8 mouse cellular contexts compared by ENCODE assay signal in the genomic region with DNA sequence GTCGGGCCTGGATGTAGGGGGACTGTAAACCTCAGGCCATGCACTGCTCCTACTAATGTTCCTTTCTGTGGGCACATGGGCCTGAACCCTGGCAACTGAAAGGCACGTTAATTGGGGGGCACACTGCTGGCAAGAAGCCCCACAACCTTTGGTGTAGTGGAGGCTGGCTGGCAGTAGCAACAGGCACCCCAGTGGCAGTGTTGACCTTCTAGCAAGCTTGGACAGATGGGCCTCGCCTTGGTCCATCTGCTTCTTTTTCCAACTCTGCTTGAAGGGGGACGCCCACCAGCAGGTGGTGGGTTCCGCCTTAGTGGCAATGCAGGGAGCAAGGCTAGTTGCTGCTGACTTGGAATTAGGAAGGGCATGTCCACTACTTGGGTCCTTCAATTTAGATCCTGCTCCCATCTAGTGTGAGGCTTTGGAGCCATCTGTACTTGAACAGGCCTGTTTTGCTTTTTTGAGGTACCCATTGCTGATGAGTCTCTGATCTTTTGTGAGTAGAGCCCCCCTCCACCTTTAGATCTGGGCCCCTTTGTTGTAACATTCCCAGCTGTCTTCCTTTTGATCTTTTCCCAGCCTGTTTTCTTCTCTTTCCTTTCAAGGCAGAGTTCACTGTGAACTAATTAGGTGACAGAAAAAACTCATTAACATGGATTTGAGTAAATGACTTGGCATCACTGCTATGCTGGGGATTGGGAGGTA. TPM values are rescaled to one million over a fixed set of nuclear protein-coding genes. Genes with fewer than 3 reads are reported as not detected.
DNase-seq lines count a peak whose midpoint lies in the region; ATAC-seq and TF ChIP-seq lines count a peak whose summit lies in the region.

No protein-coding gene starts in this region.

- H3K36me3 ChIP-seq in heart, adult 2 months (ENCODE audit: control insufficient read depth, insufficient read depth, low read length), result no peaks in the 10 kb centered on the region
- H3K36me3 ChIP-seq in thymus, adult 2 months (ENCODE audit: control insufficient read depth, insufficient read depth, low read length), result no peaks in the 10 kb centered on the region
- peaks cover 4% of the 10 kb centered on the region; the same call in 1 of the 2 replicates for H3K36me3 ChIP-seq in hindbrain, embryonic 16.5 days (ENCODE audit: control insufficient read depth, insufficient read depth, low read length)
- H3K36me3 ChIP-seq in myocyte (ENCODE audit: control insufficient read depth, insufficient read depth), result no peaks in the 10 kb centered on the region

- H3K4me3 ChIP-seq in heart, adult 2 months, result peak overlapping the region; percentile 70
- H3K4me3 ChIP-seq in thymus, adult 2 months (ENCODE audit: control insufficient read depth, insufficient read depth, low read length), result peak overlapping the region; percentile 69
- peak overlapping the region; percentile 97 for H3K4me3 ChIP-seq in hindbrain, embryonic 16.5 days (ENCODE audit: low read length)
- peak overlapping the region; percentile 87 for H3K4me3 ChIP-seq in myocyte

- H3K9me3 ChIP-seq in hindbrain, embryonic 16.5 days (ENCODE audit: control insufficient read depth, low read length), result no peaks in the 10 kb centered on the region

- TF ChIP-seq POLR2A in heart, adult 2 months (IDR thresholded peaks at IDR 0.05; ENCODE audit: insufficient read depth, low read depth, low read length), result no peak
- TF ChIP-seq POLR2A in thymus, adult 2 months (IDR thresholded peaks at IDR 0.05; ENCODE audit: control insufficient read depth, extremely low read depth, insufficient read depth, low read length, poor library complexity), result no peak
- peak; percentile 44 for TF ChIP-seq POLR2A in myocyte (IDR thresholded peaks at IDR 0.05; ENCODE audit: insufficient read length, low read depth)

- H3K27ac ChIP-seq in heart, adult 2 months, result peak overlapping the region; percentile 93
- no peak overlapping the region for H3K27ac ChIP-seq in thymus, adult 2 months (ENCODE audit: control insufficient read depth, insufficient read depth, low read length)
- H3K27ac ChIP-seq in hindbrain, embryonic 16.5 days (ENCODE audit: low read depth, low read length), result peak overlapping the region; percentile 86

- H3K79me2 ChIP-seq in heart, adult 2 months (replicated peaks; ENCODE audit: control insufficient read depth, insufficient read depth, low read length), result peaks cover 10% of the 10 kb centered on the region
- H3K79me2 ChIP-seq in myocyte (ENCODE audit: control insufficient read depth, insufficient read depth), result peaks cover 61% of the 10 kb centered on the region

- WGBS in heart, adult 2 months, result 25% methylated on average over 5 of the region's 5 CpGs
- 54% methylated on average over 5 of the region's 5 CpGs for WGBS in thymus, adult 2 months
- WGBS in hindbrain, embryonic 16.5 days, result 3% methylated on average over 5 of the region's 5 CpGs

- no peak for TF ChIP-seq CTCF in heart, adult 2 months (IDR thresholded peaks at IDR 0.05)
- TF ChIP-seq CTCF in thymus, adult 2 months (IDR thresholded peaks at IDR 0.05; ENCODE audit: borderline replicate concordance, control insufficient read depth, extremely low read depth, insufficient read depth, low read length, poor library complexity), result no peak

- H3K4me2 ChIP-seq in hindbrain, embryonic 16.5 days (ENCODE audit: low read length), result peak overlapping the region; percentile 97
- peak overlapping the region; percentile 83 for H3K4me2 ChIP-seq in myocyte (ENCODE audit: low read depth)

- intact Hi-C loops in heart, adult 2 months (cut with DNase I), result no loop called here
- intact Hi-C loops in heart, postnatal 10 days (cut with DNase I), result loop anchor here (2.0 kb wide), 2 partner anchors 17 to 29 kb away; no protein-coding TSS in a partner anchor

- peak overlapping the region; percentile 94 for H3ac ChIP-seq in myocyte (ENCODE audit: control insufficient read depth, insufficient read length)

- no peaks in the 10 kb centered on the region for H3K27me3 ChIP-seq in heart, adult 2 months (ENCODE audit: control insufficient read depth, insufficient read depth, low read length)
- H3K27me3 ChIP-seq in thymus, adult 2 months (ENCODE audit: control insufficient read depth, insufficient read depth, low read length), result no peaks in the 10 kb centered on the region
- H3K27me3 ChIP-seq in hindbrain, embryonic 16.5 days (replicated peaks; ENCODE audit: control insufficient read depth, insufficient read depth, low read length), result no peaks in the 10 kb centered on the region
- H3K27me3 ChIP-seq in myocyte (ENCODE audit: control insufficient read depth, insufficient read depth, insufficient read length), result no peaks in the 10 kb centered on the region

- DNase-seq in heart, adult 2 months, result no peak
- DNase-seq in heart, postnatal 10 days, result no peak
- DNase-seq in thymus, adult 2 months, result no peak
- DNase-seq in thymus, adult 18-20 months, result no peak
- DNase-seq in gastrocnemius, postnatal 4 days (ENCODE audit: low spot score in 2 of 2), result no peak
- DNase-seq in ovary, adult 18-20 months (ENCODE audit: low spot score), result no peak

- no peak for TF ChIP-seq EP300 in heart, adult 2 months (IDR thresholded peaks at IDR 0.05; ENCODE audit: insufficient read depth, low read depth, low read length)

- H3K9ac ChIP-seq in heart, adult 2 months (ENCODE audit: low read depth, low read length), result peak overlapping the region; percentile 90
- peak overlapping the region; percentile 95 for H3K9ac ChIP-seq in hindbrain, embryonic 16.5 days (ENCODE audit: low read depth, low read length)

- H3K4me1 ChIP-seq in heart, adult 2 months (ENCODE audit: control insufficient read depth, insufficient read depth, low read length), result peaks cover 24% of the 10 kb centered on the region
- peaks cover 28% of the 10 kb centered on the region for H3K4me1 ChIP-seq in thymus, adult 2 months (replicated peaks; ENCODE audit: control insufficient read depth, insufficient read depth, low read length)
- peaks cover 41% of the 10 kb centered on the region for H3K4me1 ChIP-seq in hindbrain, embryonic 16.5 days (ENCODE audit: control insufficient read depth, insufficient read depth, low read depth, low read length)

- no peak; the same call in none of the 2 replicates for ATAC-seq in hindbrain, embryonic 16.5 days

TF ChIP-seq in myocyte, 11 proteins besides CTCF, POLR2A, EP300 and RAD21:
- TF ChIP-seq REST (IDR thresholded peaks at IDR 0.05; ENCODE audit: insufficient read depth, insufficient read length), result no peak
- peak in 1 of 3 experiments; percentile 53 for TF ChIP-seq MYOG (IDR thresholded peaks at IDR 0.05; ENCODE audit: control insufficient read depth in 1 of 3, insufficient read depth in 1 of 3, insufficient read length in 2 of 3, low read depth in 2 of 3)
- TF ChIP-seq MYOD1 (IDR thresholded peaks at IDR 0.05; ENCODE audit: control insufficient read depth in 1 of 3, insufficient read length in 2 of 3, low read depth in 2 of 3), result peak in 2 of 3 experiments; percentile 38 to 62
- no peak for TF ChIP-seq USF1 (IDR thresholded peaks at IDR 0.05; ENCODE audit: low read depth)
- no peak for TF ChIP-seq TCF3 (IDR thresholded peaks at IDR 0.05; ENCODE audit: insufficient read length, low read depth)
TF ChIP-seq in myocyte: peak in this region for 2.

RNA-seq across cellular contexts. Expression of gene Agap3, which starts 1.5 kb away (rescaled TPM):
- total RNA-seq in heart, adult 2 months (2021), result 100 to 1,000 TPM in 1 of 2 experiments, 10 to 100 TPM in 1; 88.4 to 103 TPM
- 78.1 and 102 TPM in 2 replicates for polyA plus RNA-seq in heart, adult 2 months (2012; rRNA removed)
- total RNA-seq in heart, postnatal 10 days (2021), result 10 to 100 TPM; 83.1 to 84.8 TPM
- polyA plus RNA-seq in thymus, adult 2 months (2012; rRNA removed), result 111 and 117 TPM in 2 replicates
- 46.4 and 47.7 TPM in 2 replicates for polyA plus RNA-seq in hindbrain, embryonic 16.5 days (2015; fragmentation: Nextera tagmentation; extraction: Ambion mirVana)
- polyA plus RNA-seq in myocyte (2012; fragmentation: generic; extraction: Trizol), result 119 TPM
- 10 to 100 TPM; 80.9 to 90.9 TPM for total RNA-seq in gastrocnemius, postnatal 4 days (2021)

RNA-seq across cellular contexts. Expression of gene Tmub1, which starts 5.8 kb away (rescaled TPM):
- 10 to 100 TPM; 10.4 to 13.9 TPM for total RNA-seq in heart, adult 2 months (2021)
- 28.5 and 34.0 TPM in 2 replicates for polyA plus RNA-seq in heart, adult 2 months (2012; rRNA removed)
- total RNA-seq in heart, postnatal 10 days (2021), result 10 to 100 TPM in 1 of 2 experiments, 1 to 10 TPM in 1; 9.6 to 10.7 TPM
- polyA plus RNA-seq in thymus, adult 2 months (2012; rRNA removed), result 122 and 136 TPM in 2 replicates
- 61.7 and 63.1 TPM in 2 replicates for polyA plus RNA-seq in hindbrain, embryonic 16.5 days (2015; fragmentation: Nextera tagmentation; extraction: Ambion mirVana)
- polyA plus RNA-seq in myocyte (2012; fragmentation: generic; extraction: Trizol), result 14.2 TPM
- total RNA-seq in gastrocnemius, postnatal 4 days (2021), result 1 to 10 TPM; 6.7 to 7.0 TPM

RNA-seq across cellular contexts. Expression of gene Fastk, which starts 8.3 kb away (rescaled TPM):
- 100 to 1,000 TPM; 287 to 328 TPM for total RNA-seq in heart, adult 2 months (2021)
- polyA plus RNA-seq in heart, adult 2 months (2012; rRNA removed), result 609 and 613 TPM in 2 replicates
- 100 to 1,000 TPM; 207 to 209 TPM for total RNA-seq in heart, postnatal 10 days (2021)
- 424 and 481 TPM in 2 replicates for polyA plus RNA-seq in thymus, adult 2 months (2012; rRNA removed)
- polyA plus RNA-seq in hindbrain, embryonic 16.5 days (2015; fragmentation: Nextera tagmentation; extraction: Ambion mirVana), result 106 and 107 TPM in 2 replicates
- polyA plus RNA-seq in myocyte (2012; fragmentation: generic; extraction: Trizol), result 124 TPM
- total RNA-seq in gastrocnemius, postnatal 4 days (2021), result 100 to 1,000 TPM; 129 to 132 TPM

RNA-seq across cellular contexts. Expression of gene Slc4a2, which starts 29.8 kb away (rescaled TPM):
- 10 to 100 TPM; 22.4 to 25.9 TPM for total RNA-seq in heart, adult 2 months (2021)
- 37.9 and 41.2 TPM in 2 replicates for polyA plus RNA-seq in heart, adult 2 months (2012; rRNA removed)
- total RNA-seq in heart, postnatal 10 days (2021), result 10 to 100 TPM; 49.2 to 52.4 TPM
- polyA plus RNA-seq in thymus, adult 2 months (2012; rRNA removed), result 116 and 118 TPM in 2 replicates
- 29.0 and 29.8 TPM in 2 replicates for polyA plus RNA-seq in hindbrain, embryonic 16.5 days (2015; fragmentation: Nextera tagmentation; extraction: Ambion mirVana)
- polyA plus RNA-seq in myocyte (2012; fragmentation: generic; extraction: Trizol), result 96.4 TPM
- 10 to 100 TPM; 40.3 to 42.6 TPM for total RNA-seq in gastrocnemius, postnatal 4 days (2021)

RNA-seq across cellular contexts. Expression of gene Cdk5, which starts 30.1 kb away (rescaled TPM):
- total RNA-seq in heart, adult 2 months (2021), result 10 to 100 TPM; 19.9 to 21.7 TPM
- 42.7 and 51.8 TPM in 2 replicates for polyA plus RNA-seq in heart, adult 2 months (2012; rRNA removed)
- 10 to 100 TPM; 21.5 to 25.0 TPM for total RNA-seq in heart, postnatal 10 days (2021)
- 62.3 and 87.0 TPM in 2 replicates for polyA plus RNA-seq in thymus, adult 2 months (2012; rRNA removed)
- polyA plus RNA-seq in hindbrain, embryonic 16.5 days (2015; fragmentation: Nextera tagmentation; extraction: Ambion mirVana), result 139 and 140 TPM in 2 replicates
- 30.0 TPM for polyA plus RNA-seq in myocyte (2012; fragmentation: generic; extraction: Trizol)
- total RNA-seq in gastrocnemius, postnatal 4 days (2021), result 10 to 100 TPM; 24.4 to 25.7 TPM
